Mouse (Mus musculus): ENCODE measurements at regions not wholly inside any gene's neighbourhood (a gene's known extent, or its start where the extent isn't known, plus 50 kb on each side); places are given as distances from the start of the nearest gene placed in this dataset.

- Histone ChIP-seq H3K36me3 (no peaks in the 10 kb centered on the region), H3K9me3 (no peaks in the 10 kb centered on the region), H3K4me3 (no peak overlapping the region), H3K9ac (replicated peaks) (no peak overlapping the region), H3K4me1 (no peaks in the 10 kb centered on the region), H3K27ac (replicated peaks) (no peak overlapping the region), H3K4me2 (replicated peaks) (no peak overlapping the region), H3K27me3 (no peaks in the 10 kb centered on the region)
- WGBS = 71% methylated on average over 9 of the region's 9 CpGs
- no peak for ATAC-seq (ENCODE audit: low FRiP score, low read depth)
Observed at GRCm38 (mm10) chr8:103230741-103231475, 445.5 kb upstream of the Cdh11 start.

- no peak for ATAC-seq (ENCODE audit: low FRiP score, low read depth)
- 67% methylated on average over 2 of the region's 2 CpGs for WGBS
- no peak overlapping the region for H3K27ac ChIP-seq (replicated peaks)
Observed at GRCm38 (mm10) chr8:103234374-103234773, 448.9 kb upstream of the Cdh11 start.

GRCm38 (mm10) chr8:103235614-103236013 lies 450.2 kb upstream of the Cdh11 start:
- H3K4me2 ChIP-seq (replicated peaks) = no peak overlapping the region
- no peaks in the 10 kb centered on the region for H3K36me3 ChIP-seq
- H3K9me3 ChIP-seq = no peaks in the 10 kb centered on the region
- H3K27me3 ChIP-seq = no peaks in the 10 kb centered on the region
- no peak overlapping the region for H3K4me3 ChIP-seq
- no peak for ATAC-seq (ENCODE audit: low FRiP score, low read depth)
- H3K9ac ChIP-seq (replicated peaks) = no peak overlapping the region
- no peaks in the 10 kb centered on the region for H3K4me1 ChIP-seq
- H3K27ac ChIP-seq (replicated peaks) = no peak overlapping the region
- 63% methylated on average over 1 of the region's 1 CpGs for WGBS

More at GRCm38 (mm10) chr8:103234374-103234773, 448.9 kb upstream of the Cdh11 start:
- Histone ChIP-seq H3K9ac (replicated peaks) (no peak overlapping the region), H3K4me2 (replicated peaks) (no peak overlapping the region), H3K9me3 (no peaks in the 10 kb centered on the region), H3K36me3 (no peaks in the 10 kb centered on the region), H3K4me1 (no peaks in the 10 kb centered on the region), H3K27me3 (no peaks in the 10 kb centered on the region), H3K4me3 (no peak overlapping the region)

- no peak overlapping the region for H3K4me3 ChIP-seq
- no peak overlapping the region for H3K9ac ChIP-seq (replicated peaks)
- H3K27me3 ChIP-seq = no peaks in the 10 kb centered on the region
- no peaks in the 10 kb centered on the region for H3K36me3 ChIP-seq
- no peaks in the 10 kb centered on the region for H3K4me1 ChIP-seq
- no peaks in the 10 kb centered on the region for H3K9me3 ChIP-seq
- no peak overlapping the region for H3K4me2 ChIP-seq (replicated peaks)
- no peak overlapping the region for H3K27ac ChIP-seq (replicated peaks)
- no peak for ATAC-seq (ENCODE audit: low FRiP score, low read depth)
Observed at GRCm38 (mm10) chr8:103238456-103238970, 453.1 kb upstream of the Cdh11 start.

GRCm38 (mm10) chr8:103244169-103244568 lies 458.7 kb upstream of the Cdh11 start:
- H3K27me3 ChIP-seq = no peaks in the 10 kb centered on the region
- no peak overlapping the region for H3K4me3 ChIP-seq
- H3K36me3 ChIP-seq = no peaks in the 10 kb centered on the region
- no peak overlapping the region for H3K4me2 ChIP-seq (replicated peaks)
- H3K9me3 ChIP-seq = no peaks in the 10 kb centered on the region
- ATAC-seq (ENCODE audit: low FRiP score, low read depth) = no peak
- 86% methylated on average over 2 of the region's 2 CpGs for WGBS
- no peak overlapping the region for H3K27ac ChIP-seq (replicated peaks)
- no peak overlapping the region for H3K9ac ChIP-seq (replicated peaks)
- H3K4me1 ChIP-seq = peaks cover 3% of the 10 kb centered on the region; the same call in 1 of the 2 replicates

GRCm38 (mm10) chr8:103244658-103245057 lies 459.2 kb upstream of the Cdh11 start:
- Histone ChIP-seq H3K4me1 (peaks cover 3% of the 10 kb centered on the region; the same call in 1 of the 2 replicates), H3K27me3 (no peaks in the 10 kb centered on the region), H3K4me3 (no peak overlapping the region), H3K36me3 (no peaks in the 10 kb centered on the region), H3K4me2 (replicated peaks) (no peak overlapping the region), H3K9me3 (no peaks in the 10 kb centered on the region), H3K9ac (replicated peaks) (no peak overlapping the region), H3K27ac (replicated peaks) (no peak overlapping the region)
- WGBS = 93% methylated on average over 6 of the region's 6 CpGs
- no peak for ATAC-seq (ENCODE audit: low FRiP score, low read depth)

- no peaks in the 10 kb centered on the region for H3K9me3 ChIP-seq
- H3K4me2 ChIP-seq (replicated peaks) = no peak overlapping the region
- no peak overlapping the region for H3K9ac ChIP-seq (replicated peaks)
- no peaks in the 10 kb centered on the region for H3K27me3 ChIP-seq
- H3K4me1 ChIP-seq = peaks cover 3% of the 10 kb centered on the region; the same call in 1 of the 2 replicates
- H3K27ac ChIP-seq (replicated peaks) = no peak overlapping the region
- H3K4me3 ChIP-seq = no peak overlapping the region
- no peak for ATAC-seq (ENCODE audit: low FRiP score, low read depth)
- H3K36me3 ChIP-seq = no peaks in the 10 kb centered on the region
- WGBS = 42% methylated on average over 9 of the region's 9 CpGs
Observed at GRCm38 (mm10) chr8:103245864-103246263, 460.4 kb upstream of the Cdh11 start.

GRCm38 (mm10) chr8:103261236-103261635 lies 475.8 kb upstream of the Cdh11 start:
- no peak overlapping the region for H3K9ac ChIP-seq (replicated peaks)
- H3K27ac ChIP-seq (replicated peaks) = no peak overlapping the region
- no peaks in the 10 kb centered on the region for H3K36me3 ChIP-seq
- no peaks in the 10 kb centered on the region for H3K4me1 ChIP-seq
- no peak overlapping the region for H3K4me3 ChIP-seq
- no peaks in the 10 kb centered on the region for H3K27me3 ChIP-seq
- H3K9me3 ChIP-seq = no peaks in the 10 kb centered on the region
- H3K4me2 ChIP-seq (replicated peaks) = no peak overlapping the region
- no peak for ATAC-seq (ENCODE audit: low FRiP score, low read depth)

- Histone ChIP-seq H3K9ac (replicated peaks) (no peak overlapping the region), H3K9me3 (no peaks in the 10 kb centered on the region), H3K27ac (replicated peaks) (no peak overlapping the region), H3K4me1 (peaks cover 20% of the 10 kb centered on the region), H3K27me3 (no peaks in the 10 kb centered on the region), H3K4me3 (no peak overlapping the region), H3K36me3 (no peaks in the 10 kb centered on the region), H3K4me2 (replicated peaks) (no peak overlapping the region)
- 94% methylated on average over 3 of the region's 3 CpGs for WGBS
- no peak for ATAC-seq (ENCODE audit: low FRiP score, low read depth)
Observed at GRCm38 (mm10) chr8:103270035-103270434, 484.6 kb upstream of the Cdh11 start.

- 30% methylated on average over 9 of the region's 9 CpGs for WGBS
- ATAC-seq (ENCODE audit: low FRiP score, low read depth) = peak; percentile 50; the same call in 1 of the 2 replicates
- H3K4me3 ChIP-seq = no peak overlapping the region
- no peaks in the 10 kb centered on the region for H3K27me3 ChIP-seq
- H3K4me2 ChIP-seq (replicated peaks) = no peak overlapping the region
- H3K9me3 ChIP-seq = no peaks in the 10 kb centered on the region
- H3K9ac ChIP-seq (replicated peaks) = no peak overlapping the region
- no peak overlapping the region for H3K27ac ChIP-seq (replicated peaks)
- no peaks in the 10 kb centered on the region for H3K36me3 ChIP-seq
- H3K4me1 ChIP-seq = peaks cover 20% of the 10 kb centered on the region
Observed at GRCm38 (mm10) chr8:103270815-103271553, 485.5 kb upstream of the Cdh11 start.

- no peak overlapping the region for H3K9ac ChIP-seq (replicated peaks)
- H3K4me2 ChIP-seq (replicated peaks) = no peak overlapping the region
- H3K4me3 ChIP-seq = no peak overlapping the region
- peak; percentile 64 for ATAC-seq (ENCODE audit: low FRiP score, low read depth)
- peaks cover 20% of the 10 kb centered on the region for H3K4me1 ChIP-seq
- no peaks in the 10 kb centered on the region for H3K27me3 ChIP-seq
- H3K9me3 ChIP-seq = no peaks in the 10 kb centered on the region
- H3K27ac ChIP-seq (replicated peaks) = peak overlapping the region; percentile 56
- whole genome bisulfite sequencing = 9% methylated on average over 5 of the region's 5 CpGs
- H3K36me3 ChIP-seq = no peaks in the 10 kb centered on the region
Observed at GRCm38 (mm10) chr8:103272305-103273079, 487.1 kb upstream of the Cdh11 start.

- ATAC-seq (ENCODE audit: low FRiP score, low read depth) = no peak
- H3K4me2 ChIP-seq (replicated peaks) = no peak overlapping the region
- no peak overlapping the region for H3K9ac ChIP-seq (replicated peaks)
- H3K9me3 ChIP-seq = no peaks in the 10 kb centered on the region
- 82% methylated on average over 2 of the region's 2 CpGs for WGBS
- H3K4me1 ChIP-seq = peaks cover 20% of the 10 kb centered on the region
- H3K4me3 ChIP-seq = no peak overlapping the region
- H3K27ac ChIP-seq (replicated peaks) = 0 out of 2 replicates have a peak overlapping the region, but pooled peaks have one; percentile 56
- H3K36me3 ChIP-seq = no peaks in the 10 kb centered on the region
- H3K27me3 ChIP-seq = no peaks in the 10 kb centered on the region
Observed at GRCm38 (mm10) chr8:103273476-103273875, 488.0 kb upstream of the Cdh11 start.
